Mouse (Mus musculus) heart, postnatal 0 days (tissue): Measurements from ENCODE around the gene Kbtbd4. TPM values are rescaled to one million over a fixed set of nuclear protein-coding genes. Genes with fewer than 3 reads are reported as not detected.
"Not testable (repeated sequence)": the region's sequence is repeated elsewhere in the genome, so short reads cannot be mapped to it uniquely, and the experiment has no call there.

Experiments
- ATAC-seq: fragments of 200-750 bp; cut with Nextera tagmentation; 2 replicates; pipeline ENCODE4 v1.8.0; 2017; ENCODE audit warnings: low read depth, moderate number of reproducible peaks, moderate library complexity; ENCODE audit not compliant: insufficient read depth
- DNase-seq: peaks from one replicate; pipeline ENCODE4 v3.0.0-alpha.2; 2016; ENCODE audit warnings: low spot score
- H3K27ac ChIP-seq: fragments of 300-500 bp; sonication (generic); 2 replicates; pipeline ENCODE4 v1.5.1; 2014; ENCODE audit warnings: low read depth, mild to moderate bottlenecking
- H3K27me3 ChIP-seq: fragments of 300-500 bp; sonication (generic); 2 replicates; pipeline ENCODE4 v1.6.1; 2014; ENCODE audit warnings: low read length, mixed read lengths; ENCODE audit not compliant: control insufficient read depth, insufficient read depth
- H3K36me3 ChIP-seq: fragments of 300-500 bp; sonication (generic); replicated peaks from 2 replicates; pipeline ENCODE4 v1.6.1; 2014; ENCODE audit warnings: low read length, mixed read lengths; ENCODE audit not compliant: control insufficient read depth, insufficient read depth
- H3K4me1 ChIP-seq: fragments of 300-500 bp; sonication (generic); 2 replicates; pipeline ENCODE4 v1.6.1; 2014; ENCODE audit warnings: antibody characterized with exemption; ENCODE audit not compliant: control insufficient read depth, insufficient read depth
- H3K4me2 ChIP-seq: fragments of 300-500 bp; sonication (generic); 2 replicates; pipeline ENCODE4 v1.6.1; 2014; ENCODE audit warnings: low read depth, mild to moderate bottlenecking, low read length, moderate library complexity
- H3K4me3 ChIP-seq: fragments of 300-500 bp; sonication (generic); 2 replicates; pipeline ENCODE4 v1.5.1; 2014; ENCODE audit warnings: low read depth, low read length
- H3K9ac ChIP-seq: fragments of 300-500 bp; sonication (generic); replicated peaks from 2 replicates; pipeline ENCODE4 v1.6.1; 2014; ENCODE audit warnings: low read depth, low read length, mixed read lengths
- H3K9me3 ChIP-seq: fragments of 300-500 bp; sonication (generic); replicated peaks from 2 replicates; pipeline ENCODE4 v1.6.1; 2016; ENCODE audit warnings: low read length; ENCODE audit not compliant: control insufficient read depth
- CTCF ChIP-seq: IDR thresholded peaks from 2 replicates; pipeline ENCODE4 v1.5.1; 2016; ENCODE audit warnings: antibody characterized with exemption, control low read depth, low read depth
- EP300 ChIP-seq: IDR thresholded peaks from 2 replicates; pipeline ENCODE4 v1.6.1; 2016; ENCODE audit warnings: antibody characterized with exemption, low read depth
- WGBS: fragments of 180-500 bp; shearing (Covaris S2); extraction: QIAGEN DNeasy Blood & Tissue Kit; methylation state at CpG from one replicate; pipeline ENCODE4 v1.1.7; 2014; 5-methylcytosine and 5-hydroxymethylcytosine counted together
- polyA plus RNA-seq: library from polyadenylated mRNA; unstranded; fragments of >200 nt; fragmentation: Nextera tagmentation; extraction: Ambion mirVana; gene quantifications from 2 replicates; pipeline ENCODE4 v1.2.1, GENCODE M21; 2015
- total RNA-seq: library from RNA; depleted of rRNA; stranded (reverse); fragments of >200 nt; gene quantifications from 2 replicates; pipeline ENCODE4 v1.2.3, GENCODE M21; 2014; ENCODE audit warnings: low replicate concordance

Gene Kbtbd4
- total and polyA plus RNA-seq, 2 experiments from 2014 or later = 17.8 to 19.5 TPM

DNA sequence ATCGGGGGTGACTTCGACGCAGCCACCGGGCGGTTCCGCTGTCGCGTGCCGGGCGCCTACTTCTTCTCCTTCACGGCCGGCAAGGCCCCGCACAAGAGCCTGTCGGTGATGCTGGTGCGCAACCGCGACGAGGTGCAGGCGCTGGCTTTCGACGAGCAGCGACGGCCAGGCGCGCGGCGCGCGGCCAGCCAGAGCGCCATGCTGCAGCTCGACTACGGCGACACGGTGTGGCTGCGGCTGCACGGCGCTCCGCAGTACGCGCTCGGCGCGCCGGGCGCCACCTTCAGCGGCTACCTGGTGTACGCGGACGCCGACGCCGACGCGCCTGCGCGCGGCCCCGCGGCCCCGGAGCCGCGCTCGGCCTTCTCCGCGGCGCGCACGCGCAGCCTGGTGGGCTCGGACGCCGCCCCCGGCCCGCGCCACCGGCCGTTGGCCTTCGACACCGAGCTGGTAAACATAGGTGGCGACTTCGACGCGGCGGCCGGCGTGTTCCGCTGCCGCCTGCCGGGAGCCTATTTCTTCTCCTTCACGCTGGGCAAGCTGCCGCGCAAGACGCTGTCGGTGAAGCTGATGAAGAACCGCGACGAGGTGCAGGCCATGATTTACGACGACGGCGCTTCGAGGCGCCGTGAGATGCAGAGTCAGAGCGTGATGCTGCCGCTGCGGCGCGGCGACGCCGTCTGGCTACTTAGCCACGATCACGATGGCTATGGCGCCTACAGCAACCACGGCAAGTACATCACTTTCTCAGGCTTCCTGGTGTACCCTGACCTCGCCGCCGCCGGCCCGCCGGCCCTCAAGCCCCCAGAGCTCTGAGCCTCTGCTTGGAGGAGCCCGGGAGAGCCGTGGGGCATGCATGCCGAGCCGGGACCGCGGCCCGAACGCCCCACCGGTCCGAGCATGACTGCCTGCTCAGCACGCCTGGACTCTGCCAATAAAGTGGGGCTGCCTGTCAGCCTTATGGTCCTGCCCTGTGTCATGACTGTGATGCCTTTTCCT, 14.7 kb upstream of the Kbtbd4 start:
- no peaks in the 10 kb centered on the region for H3K9me3 ChIP-seq
- ATAC-seq (peak; percentile 81), DNase-seq (peak; percentile 41)
- peaks cover 22% of the 10 kb centered on the region for H3K4me1 ChIP-seq
- TF ChIP-seq EP300 = no peak
- no peak; the same call in 1 of the 2 replicates for TF ChIP-seq CTCF
- WGBS = 4% methylated on average over 100 of the region's 133 CpGs
- no peak overlapping the region for H3K27ac ChIP-seq
- peak overlapping the region; percentile 56 for H3K9ac ChIP-seq
- peaks cover 38% of the 10 kb centered on the region for H3K27me3 ChIP-seq
- H3K36me3 ChIP-seq = peaks cover 2% of the 10 kb centered on the region; the same call in 1 of the 2 replicates
- peak overlapping the region; percentile 75 for H3K4me2 ChIP-seq
- H3K4me3 ChIP-seq = peak overlapping the region; percentile 49

GRCm38 (mm10) chr2:90893673-90894298, 10.8 kb upstream of the Kbtbd4 start:
- no peak for ATAC-seq
- no peak overlapping the region for H3K27ac ChIP-seq

DNA sequence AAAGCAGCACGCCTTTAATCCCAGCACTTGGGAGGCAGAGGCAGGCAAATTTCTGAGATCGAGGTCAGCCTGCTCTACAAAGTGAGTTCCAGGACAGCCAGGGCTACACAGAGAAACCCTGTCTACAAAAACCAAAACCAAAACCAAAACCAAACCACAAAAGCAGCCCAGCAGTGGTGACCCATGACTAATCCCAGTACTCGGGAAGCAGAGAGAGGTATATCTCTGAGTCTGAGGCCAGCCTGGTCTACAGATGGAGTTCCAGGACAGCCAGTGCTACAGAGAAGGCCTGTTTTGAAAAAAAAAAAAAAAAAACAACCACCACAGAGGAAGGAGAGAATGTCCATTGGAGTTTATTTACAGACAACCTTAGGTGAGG, 10.3 kb upstream of the Kbtbd4 start:
- ATAC-seq, H3K9ac ChIP-seq, DNase-seq, H3K27me3 ChIP-seq, H3K4me1 ChIP-seq, H3K4me2 ChIP-seq, H3K9me3 ChIP-seq, H3K27ac ChIP-seq, H3K4me3 ChIP-seq: not testable (repeated sequence)
- peaks cover 45% of the 10 kb centered on the region for H3K36me3 ChIP-seq
- WGBS = 73% methylated on average over 3 of the region's 3 CpGs

More at GRCm38 (mm10) chr2:90893673-90894298, 10.8 kb upstream of the Kbtbd4 start:
- 61% methylated on average over 6 of the region's 6 CpGs for WGBS
- Histone ChIP-seq H3K9me3 (no peaks in the 10 kb centered on the region), H3K9ac (no peak overlapping the region), H3K27me3 (peaks cover 6% of the 10 kb centered on the region), H3K4me2 (no peak overlapping the region), H3K4me3 (no peak overlapping the region), H3K36me3 (peaks cover 40% of the 10 kb centered on the region), H3K4me1 (peaks cover 7% of the 10 kb centered on the region)
- DNase-seq = no peak
- no peak for TF ChIP-seq CTCF
- TF ChIP-seq EP300 = no peak

DNA sequence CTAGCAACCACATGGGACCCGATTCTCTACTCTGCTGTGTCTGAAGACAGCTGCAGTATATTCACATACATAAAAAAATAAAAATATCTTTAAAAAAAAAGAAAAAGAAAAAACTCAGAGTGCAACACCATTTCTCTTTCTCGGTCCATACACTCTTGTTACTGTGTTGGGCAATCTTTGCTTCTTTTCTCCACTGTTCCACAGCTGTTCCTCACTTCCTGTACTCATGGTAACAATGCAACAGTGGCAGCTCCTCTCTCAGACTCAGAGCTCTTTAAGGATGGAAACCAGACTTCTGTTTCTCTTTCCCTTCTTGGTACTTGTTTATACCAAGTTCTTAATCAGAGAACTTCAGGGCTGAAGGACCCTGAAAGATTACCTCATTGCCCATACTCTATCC, 1.1 kb upstream of the Kbtbd4 start:
- ATAC-seq (no peak), DNase-seq (peak; percentile 26)
- H3K4me3 ChIP-seq = peak overlapping the region; percentile 73
- peak overlapping the region; percentile 89; the same call in 1 of the 2 replicates for H3K9ac ChIP-seq
- peaks cover 58% of the 10 kb centered on the region for H3K36me3 ChIP-seq
- no peaks in the 10 kb centered on the region for H3K27me3 ChIP-seq
- TF ChIP-seq EP300 (no peak), CTCF (no peak)
- peak overlapping the region; percentile 82 for H3K4me2 ChIP-seq
- WGBS = 66% methylated on average over 2 of the region's 2 CpGs
- no peaks in the 10 kb centered on the region for H3K9me3 ChIP-seq
- peaks cover 20% of the 10 kb centered on the region for H3K4me1 ChIP-seq
- H3K27ac ChIP-seq = 0 out of 2 replicates have a peak overlapping the region, but pooled peaks have one; percentile 91

DNA sequence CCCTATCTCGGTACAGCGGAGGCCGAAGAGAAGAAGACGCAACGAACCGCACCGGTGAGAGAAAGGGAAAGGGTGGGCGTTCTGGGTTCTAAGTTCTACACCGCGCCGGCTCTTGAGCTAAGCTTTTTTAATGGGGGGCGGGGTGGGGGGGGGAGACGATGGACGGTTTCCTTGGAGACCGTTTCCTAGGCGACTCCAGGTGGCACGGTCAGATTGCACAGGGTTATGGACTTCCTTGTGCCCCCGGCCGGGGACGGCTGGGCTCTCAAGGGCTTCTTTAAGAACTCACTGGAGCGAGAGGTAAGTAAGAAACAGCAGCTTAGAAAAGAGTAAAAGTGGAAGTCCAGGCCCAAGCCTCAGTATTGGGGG, 300 bp downstream of the Kbtbd4 start:
- Histone ChIP-seq H3K27me3 (no peaks in the 10 kb centered on the region), H3K9ac (peak overlapping the region; percentile 89), H3K27ac (peak overlapping the region; percentile 91), H3K9me3 (no peaks in the 10 kb centered on the region), H3K4me3 (peak overlapping the region; percentile 73), H3K36me3 (peaks cover 62% of the 10 kb centered on the region), H3K4me2 (peak overlapping the region; percentile 82), H3K4me1 (peaks cover 20% of the 10 kb centered on the region)
- DNase-seq (no peak), ATAC-seq (peak; percentile 27; the same call in 1 of the 2 replicates)
- 2% methylated on average over 21 of the region's 21 CpGs for WGBS
- no peak for TF ChIP-seq CTCF
- no peak; the same call in 1 of the 2 replicates for TF ChIP-seq EP300
